Mouse (Mus musculus) limb, embryonic 10.5 days (tissue): Measurements from ENCODE around the gene Ncor2. TPM values are rescaled to one million over a fixed set of nuclear protein-coding genes. Genes with fewer than 3 reads are reported as not detected.

ENCODE experiments used
- DNase-seq: peaks from one replicate; pipeline ENCODE4 v3.0.0-alpha.2; 2017; ENCODE audit warnings: low spot score
- H3K27ac ChIP-seq: fragments of 300-500 bp; sonication (generic); 2 replicates; pipeline ENCODE4 v1.5.1; 2016; ENCODE audit warnings: mild to moderate bottlenecking
- H3K27me3 ChIP-seq: fragments of 300-500 bp; sonication (generic); 2 replicates; pipeline ENCODE4 v1.6.1; 2016; ENCODE audit warnings: low read depth, mild to moderate bottlenecking; ENCODE audit not compliant: poor library complexity, severe bottlenecking
- H3K36me3 ChIP-seq: fragments of 300-500 bp; sonication (generic); 2 replicates; pipeline ENCODE4 v1.6.1; 2016; ENCODE audit warnings: mild to moderate bottlenecking, moderate library complexity
- H3K4me1 ChIP-seq: fragments of 300-500 bp; sonication (generic); 2 replicates; pipeline ENCODE4 v1.6.1; 2016
- H3K4me3 ChIP-seq: fragments of 300-500 bp; sonication (generic); 2 replicates; pipeline ENCODE4 v1.5.1; 2016; ENCODE audit warnings: mild to moderate bottlenecking, moderate library complexity
- H3K9me3 ChIP-seq: fragments of 300-500 bp; sonication (generic); replicated peaks from 2 replicates; pipeline ENCODE4 v1.6.1; 2016; ENCODE audit warnings: mild to moderate bottlenecking
- WGBS: fragments of 180-500 bp; shearing (Covaris S2); methylation state at CpG from one replicate; pipeline ENCODE4 v1.1.7; 2016; 5-methylcytosine and 5-hydroxymethylcytosine counted together
- polyA plus RNA-seq: library from polyadenylated mRNA; unstranded; fragments of >200 nt; fragmentation: Nextera tagmentation; extraction: Ambion mirVana; gene quantifications from 2 replicates; pipeline ENCODE4 v1.2.1, GENCODE M21; 2016

Gene Ncor2
- polyA plus RNA-seq, 1 experiment from 2014 or later = 26.8 TPM

GRCm38 (mm10) chr5:125052237-125052602, 126.8 kb downstream of the Ncor2 start:
- no peak for DNase-seq
- H3K27ac ChIP-seq = peak overlapping the region; percentile 33; the same call in 1 of the 2 replicates
- H3K9me3 ChIP-seq = no peaks in the 10 kb centered on the region
- peaks cover 49% of the 10 kb centered on the region for H3K4me1 ChIP-seq
- 79% methylated on average over 10 of the region's 10 CpGs for WGBS
- H3K4me3 ChIP-seq = no peak overlapping the region
- H3K27me3 ChIP-seq = no peaks in the 10 kb centered on the region
- peaks cover 87% of the 10 kb centered on the region for H3K36me3 ChIP-seq

GRCm38 (mm10) chr5:125049481-125049880, 129.5 kb downstream of the Ncor2 start:
- Histone ChIP-seq H3K4me1 (peaks cover 22% of the 10 kb centered on the region), H3K9me3 (no peaks in the 10 kb centered on the region), H3K27me3 (no peaks in the 10 kb centered on the region), H3K36me3 (peaks cover 100% of the 10 kb centered on the region), H3K27ac (0 out of 2 replicates have a peak overlapping the region, but pooled peaks have one; percentile 1), H3K4me3 (no peak overlapping the region)
- 91% methylated on average over 4 of the region's 4 CpGs for WGBS
- DNase-seq = no peak

GRCm38 (mm10) chr5:125046436-125046835, 132.6 kb downstream of the Ncor2 start:
- DNase-seq = no peak
- H3K27me3 ChIP-seq = no peaks in the 10 kb centered on the region
- peaks cover 99% of the 10 kb centered on the region for H3K36me3 ChIP-seq
- H3K4me1 ChIP-seq = no peaks in the 10 kb centered on the region
- WGBS = 81% methylated on average over 5 of the region's 5 CpGs
- no peak overlapping the region for H3K27ac ChIP-seq
- no peak overlapping the region for H3K4me3 ChIP-seq
- H3K9me3 ChIP-seq = no peaks in the 10 kb centered on the region

- H3K36me3 ChIP-seq = peaks cover 99% of the 10 kb centered on the region
- H3K27me3 ChIP-seq = no peaks in the 10 kb centered on the region
- no peak overlapping the region for H3K4me3 ChIP-seq
- H3K27ac ChIP-seq = peak overlapping the region; percentile 19; the same call in 1 of the 2 replicates
- no peaks in the 10 kb centered on the region for H3K9me3 ChIP-seq
- DNase-seq = no peak
- WGBS = 80% methylated on average over 5 of the region's 5 CpGs
- H3K4me1 ChIP-seq = peaks cover 3% of the 10 kb centered on the region; the same call in 1 of the 2 replicates
Measured at GRCm38 (mm10) chr5:125045202-125045601, 133.8 kb downstream of the Ncor2 start.

- peaks cover 99% of the 10 kb centered on the region for H3K36me3 ChIP-seq
- H3K9me3 ChIP-seq = no peaks in the 10 kb centered on the region
- no peak for DNase-seq
- peaks cover 3% of the 10 kb centered on the region; the same call in 1 of the 2 replicates for H3K4me1 ChIP-seq
- H3K4me3 ChIP-seq = no peak overlapping the region
- no peaks in the 10 kb centered on the region for H3K27me3 ChIP-seq
- no peak overlapping the region for H3K27ac ChIP-seq
- 89% methylated on average over 6 of the region's 6 CpGs for WGBS
Measured at GRCm38 (mm10) chr5:125043448-125043847, 135.6 kb downstream of the Ncor2 start.

GRCm38 (mm10) chr5:125041578-125041977, 137.4 kb downstream of the Ncor2 start:
- Histone ChIP-seq H3K27me3 (no peaks in the 10 kb centered on the region), H3K4me1 (peaks cover 3% of the 10 kb centered on the region; the same call in 1 of the 2 replicates), H3K9me3 (no peaks in the 10 kb centered on the region), H3K27ac (no peak overlapping the region), H3K36me3 (peaks cover 99% of the 10 kb centered on the region), H3K4me3 (no peak overlapping the region)
- 87% methylated on average over 9 of the region's 9 CpGs for WGBS
- DNase-seq = no peak

GRCm38 (mm10) chr5:125040128-125040584, 138.9 kb downstream of the Ncor2 start:
- WGBS = 84% methylated on average over 5 of the region's 5 CpGs
- no peak for DNase-seq
- H3K4me3 ChIP-seq = no peak overlapping the region
- H3K27me3 ChIP-seq = no peaks in the 10 kb centered on the region
- no peaks in the 10 kb centered on the region for H3K9me3 ChIP-seq
- H3K27ac ChIP-seq = no peak overlapping the region
- peaks cover 99% of the 10 kb centered on the region for H3K36me3 ChIP-seq
- H3K4me1 ChIP-seq = peaks cover 3% of the 10 kb centered on the region; the same call in 1 of the 2 replicates

- no peak for DNase-seq
- Histone ChIP-seq H3K27me3 (no peaks in the 10 kb centered on the region), H3K27ac (no peak overlapping the region), H3K4me3 (no peak overlapping the region), H3K36me3 (peaks cover 99% of the 10 kb centered on the region), H3K4me1 (peaks cover 3% of the 10 kb centered on the region; the same call in 1 of the 2 replicates), H3K9me3 (no peaks in the 10 kb centered on the region)
- 93% methylated on average over 8 of the region's 8 CpGs for WGBS
Measured at GRCm38 (mm10) chr5:125039377-125040027, 139.5 kb downstream of the Ncor2 start.

GRCm38 (mm10) chr5:125036483-125036882, 142.5 kb downstream of the Ncor2 start:
- no peaks in the 10 kb centered on the region for H3K27me3 ChIP-seq
- no peak overlapping the region for H3K4me3 ChIP-seq
- H3K27ac ChIP-seq = no peak overlapping the region
- peaks cover 100% of the 10 kb centered on the region for H3K36me3 ChIP-seq
- H3K4me1 ChIP-seq = peaks cover 3% of the 10 kb centered on the region; the same call in 1 of the 2 replicates
- DNase-seq = no peak
- 92% methylated on average over 8 of the region's 8 CpGs for WGBS
- H3K9me3 ChIP-seq = no peaks in the 10 kb centered on the region

GRCm38 (mm10) chr5:125028911-125029310, 150.1 kb downstream of the Ncor2 start:
- H3K4me3 ChIP-seq = no peak overlapping the region
- H3K36me3 ChIP-seq = peaks cover 100% of the 10 kb centered on the region
- WGBS = 97% methylated on average over 20 of the region's 20 CpGs
- no peaks in the 10 kb centered on the region for H3K27me3 ChIP-seq
- H3K9me3 ChIP-seq = no peaks in the 10 kb centered on the region
- no peak overlapping the region for H3K27ac ChIP-seq
- no peaks in the 10 kb centered on the region for H3K4me1 ChIP-seq
- no peak for DNase-seq

GRCm38 (mm10) chr5:125028371-125028770, 150.6 kb downstream of the Ncor2 start:
- H3K27ac ChIP-seq = no peak overlapping the region
- no peak for DNase-seq

GRCm38 (mm10) chr5:125024002-125024401, 155.0 kb downstream of the Ncor2 start:
- no peaks in the 10 kb centered on the region for H3K4me1 ChIP-seq
- peaks cover 99% of the 10 kb centered on the region for H3K36me3 ChIP-seq
- DNase-seq = no peak
- H3K27ac ChIP-seq = no peak overlapping the region
- no peaks in the 10 kb centered on the region for H3K9me3 ChIP-seq
- H3K27me3 ChIP-seq = no peaks in the 10 kb centered on the region
- WGBS = 91% methylated on average over 14 of the region's 14 CpGs
- H3K4me3 ChIP-seq = no peak overlapping the region

More at GRCm38 (mm10) chr5:125028371-125028770, 150.6 kb downstream of the Ncor2 start:
- H3K36me3 ChIP-seq = peaks cover 100% of the 10 kb centered on the region
- 93% methylated on average over 15 of the region's 15 CpGs for WGBS
- no peaks in the 10 kb centered on the region for H3K27me3 ChIP-seq
- H3K4me1 ChIP-seq = no peaks in the 10 kb centered on the region
- no peaks in the 10 kb centered on the region for H3K9me3 ChIP-seq
- H3K4me3 ChIP-seq = no peak overlapping the region

- Histone ChIP-seq H3K36me3 (peaks cover 99% of the 10 kb centered on the region), H3K4me1 (peaks cover 14% of the 10 kb centered on the region), H3K27ac (no peak overlapping the region), H3K4me3 (no peak overlapping the region), H3K9me3 (no peaks in the 10 kb centered on the region), H3K27me3 (no peaks in the 10 kb centered on the region)
- WGBS = 90% methylated on average over 11 of the region's 11 CpGs
- DNase-seq = no peak
Measured at GRCm38 (mm10) chr5:125021298-125021697, 157.7 kb downstream of the Ncor2 start.
